Mouse (Mus musculus) ES-Bruce4 (cell line): ENCODE data around the gene Ap1g1. TPM values are rescaled to one million over a fixed set of nuclear protein-coding genes. Genes with fewer than 3 reads are reported as not detected.

Experiments
- H3K27ac ChIP-seq: 2 replicates; pipeline ENCODE4 v1.5.1; 2012; ENCODE audit warnings: low read length, inconsistent platforms; ENCODE audit not compliant: insufficient read depth
- H3K27me3 ChIP-seq: 2 replicates; pipeline ENCODE4 v1.6.1; 2012; ENCODE audit warnings: mild to moderate bottlenecking, low read length, inconsistent platforms; ENCODE audit not compliant: control insufficient read depth, poor library complexity, insufficient read depth, severe bottlenecking
- H3K36me3 ChIP-seq: 2 replicates; pipeline ENCODE4 v1.6.1; 2012; ENCODE audit warnings: inconsistent platforms, mild to moderate bottlenecking, low read length, moderate library complexity; ENCODE audit not compliant: control insufficient read depth, poor library complexity, insufficient read depth, severe bottlenecking
- H3K4me1 ChIP-seq: one replicate; pipeline ENCODE4 v1.8.1; 2011; ENCODE audit warnings: low read length; ENCODE audit not compliant: control insufficient read depth, insufficient read depth
- H3K4me3 ChIP-seq: 2 replicates; pipeline ENCODE4 v1.5.1; 2011; ENCODE audit warnings: low read depth, mild to moderate bottlenecking, low read length
- H3K9ac ChIP-seq: 2 replicates; pipeline ENCODE4 v1.6.1; 2012; ENCODE audit warnings: low read depth, mild to moderate bottlenecking, inconsistent platforms; ENCODE audit not compliant: poor library complexity, severe bottlenecking
- H3K9me3 ChIP-seq: replicated peaks from 2 replicates; pipeline ENCODE4 v1.6.1; 2012; ENCODE audit warnings: mild to moderate bottlenecking, low read length, inconsistent platforms; ENCODE audit not compliant: control insufficient read depth, poor library complexity, insufficient read depth, severe bottlenecking
- CTCF ChIP-seq: IDR thresholded peaks from one replicate; pipeline ENCODE4 v1.8.1; 2011; ENCODE audit warnings: low read depth, low read length
- EP300 ChIP-seq: IDR thresholded peaks from 2 replicates; pipeline ENCODE4 v1.6.1; 2011; ENCODE audit warnings: low read depth, low read length; ENCODE audit not compliant: insufficient read depth
- POLR2A ChIP-seq: IDR thresholded peaks from one replicate; pipeline ENCODE4 v1.8.1; 2011; ENCODE audit warnings: low read length; ENCODE audit not compliant: insufficient read depth
- polyA plus RNA-seq: library from polyadenylated mRNA; stranded (reverse); fragments of >200 nt; gene quantifications from 2 replicates; pipeline ENCODE4 v1.2.4, GENCODE M21; 2011; ENCODE audit warnings: low read depth; ENCODE audit not compliant: missing spikeins, insufficient read depth, insufficient read length

Gene Ap1g1
- polyA plus RNA-seq, 1 experiment: 108 TPM

- Histone ChIP-seq H3K9me3 (no peaks in the 10 kb centered on the region), H3K9ac (no peak overlapping the region), H3K27ac (no peak overlapping the region), H3K27me3 (no peaks in the 10 kb centered on the region), H3K36me3 (peaks cover 5% of the 10 kb centered on the region), H3K4me3 (no peak overlapping the region), H3K4me1 (no peaks in the 10 kb centered on the region)
- TF ChIP-seq CTCF (no peak), EP300 (no peak), POLR2A (no peak)
These were observed 20.4 kb downstream of the Ap1g1 start for GRCm38 (mm10) chr8:109798721-109799120.

GRCm38 (mm10) chr8:109799245-109799644 lies 20.9 kb downstream of the Ap1g1 start:
- Histone ChIP-seq H3K9me3 (no peaks in the 10 kb centered on the region), H3K27me3 (no peaks in the 10 kb centered on the region), H3K4me1 (no peaks in the 10 kb centered on the region), H3K36me3 (peaks cover 5% of the 10 kb centered on the region), H3K27ac (no peak overlapping the region), H3K4me3 (no peak overlapping the region), H3K9ac (no peak overlapping the region)
- TF ChIP-seq POLR2A (no peak), EP300 (no peak), CTCF (no peak)

- TF ChIP-seq CTCF (no peak), EP300 (no peak), POLR2A (no peak)
- H3K9ac ChIP-seq: no peak overlapping the region
These were observed 22.0 kb downstream of the Ap1g1 start for GRCm38 (mm10) chr8:109800325-109800724.

GRCm38 (mm10) chr8:109803211-109803610 lies 24.9 kb downstream of the Ap1g1 start:
- H3K36me3 ChIP-seq: peaks cover 5% of the 10 kb centered on the region
- H3K27me3 ChIP-seq: no peaks in the 10 kb centered on the region
- no peaks in the 10 kb centered on the region for H3K4me1 ChIP-seq
- no peak overlapping the region for H3K4me3 ChIP-seq
- no peak overlapping the region for H3K27ac ChIP-seq
- no peaks in the 10 kb centered on the region for H3K9me3 ChIP-seq
- H3K9ac ChIP-seq: no peak overlapping the region
- TF ChIP-seq CTCF (no peak), POLR2A (no peak), EP300 (no peak)

More at GRCm38 (mm10) chr8:109800325-109800724, 22.0 kb downstream of the Ap1g1 start:
- Histone ChIP-seq H3K36me3 (peaks cover 5% of the 10 kb centered on the region), H3K9me3 (no peaks in the 10 kb centered on the region), H3K27ac (no peak overlapping the region), H3K4me3 (no peak overlapping the region), H3K27me3 (no peaks in the 10 kb centered on the region), H3K4me1 (no peaks in the 10 kb centered on the region)

- TF ChIP-seq CTCF (no peak), POLR2A (no peak), EP300 (no peak)
- Histone ChIP-seq H3K4me3 (no peak overlapping the region), H3K9me3 (no peaks in the 10 kb centered on the region), H3K27ac (no peak overlapping the region), H3K36me3 (peaks cover 5% of the 10 kb centered on the region), H3K4me1 (no peaks in the 10 kb centered on the region), H3K27me3 (no peaks in the 10 kb centered on the region), H3K9ac (no peak overlapping the region)
These were observed 25.4 kb downstream of the Ap1g1 start for GRCm38 (mm10) chr8:109803801-109804200.

GRCm38 (mm10) chr8:109806522-109806921 lies 28.2 kb downstream of the Ap1g1 start:
- H3K27me3 ChIP-seq: no peaks in the 10 kb centered on the region
- no peaks in the 10 kb centered on the region for H3K9me3 ChIP-seq
- H3K4me3 ChIP-seq: no peak overlapping the region
- no peak overlapping the region for H3K9ac ChIP-seq
- TF ChIP-seq EP300 (no peak), CTCF (no peak), POLR2A (no peak)
- no peak overlapping the region for H3K27ac ChIP-seq
- no peaks in the 10 kb centered on the region for H3K4me1 ChIP-seq
- peaks cover 5% of the 10 kb centered on the region for H3K36me3 ChIP-seq
